Mouse (Mus musculus): ENCODE measurements around the gene Ahsa1.
"Not testable (repeated sequence)": the region's sequence is repeated elsewhere in the genome, so short reads cannot be mapped to it uniquely, and the experiment has no call there.

Ahsa1 gene

GRCm38 (mm10) chr12:87282743-87283142, 16.5 kb downstream of the Ahsa1 start:
- DNase-seq: no peak

GRCm38 (mm10) chr12:87283706-87284105, 17.4 kb downstream of the Ahsa1 start:
- DNase-seq: no peak

GRCm38 (mm10) chr12:87284268-87284667, 18.0 kb downstream of the Ahsa1 start:
- no peak for DNase-seq

DNA sequence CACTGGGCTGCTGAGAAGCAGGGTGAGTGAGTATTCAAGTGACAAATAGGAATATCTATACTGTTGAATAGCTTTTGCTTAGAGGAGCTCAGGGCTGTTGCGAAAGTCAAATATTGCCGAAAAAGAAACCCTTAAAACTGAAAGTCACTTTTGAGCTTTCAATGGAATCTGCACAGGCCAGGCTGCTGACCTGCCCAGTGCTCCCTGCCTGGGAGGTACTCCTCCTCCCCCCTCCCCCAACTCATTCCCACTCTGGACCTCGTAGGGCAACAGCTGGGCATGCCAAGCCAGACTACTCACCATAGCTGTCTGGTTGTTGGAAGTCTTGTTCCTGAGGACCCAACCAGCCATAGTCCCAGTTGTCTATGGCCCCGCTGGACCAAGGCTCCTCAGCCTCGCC, 18.4 kb downstream of the Ahsa1 start:
- DNase-seq: no peak

DNA sequence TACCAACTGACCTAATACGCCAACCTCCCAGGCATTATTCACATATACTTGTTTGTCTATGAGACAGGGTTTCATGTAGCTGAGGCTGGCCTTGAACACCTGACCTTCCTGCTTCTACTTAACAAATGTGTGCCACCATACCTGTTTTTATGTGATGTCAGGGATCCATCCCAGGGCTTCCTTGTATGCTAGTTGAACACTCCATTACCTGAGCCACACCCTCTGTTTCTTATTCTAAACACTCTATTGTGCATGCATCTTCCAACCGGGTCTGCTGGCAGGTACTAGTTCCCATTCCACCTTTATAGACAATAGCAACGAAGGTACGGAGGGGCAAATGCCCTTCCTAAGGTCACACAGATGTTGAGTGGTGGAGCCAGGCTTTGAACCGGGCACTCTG, 22.8 kb downstream of the Ahsa1 start:
- no peak for DNase-seq

- DNase-seq: no peak
Measured at GRCm38 (mm10) chr12:87293934-87294333, 27.7 kb downstream of the Ahsa1 start.

- DNase-seq: peak; percentile 23 to 31
Measured at GRCm38 (mm10) chr12:87299037-87299656, 32.9 kb downstream of the Ahsa1 start.

DNA sequence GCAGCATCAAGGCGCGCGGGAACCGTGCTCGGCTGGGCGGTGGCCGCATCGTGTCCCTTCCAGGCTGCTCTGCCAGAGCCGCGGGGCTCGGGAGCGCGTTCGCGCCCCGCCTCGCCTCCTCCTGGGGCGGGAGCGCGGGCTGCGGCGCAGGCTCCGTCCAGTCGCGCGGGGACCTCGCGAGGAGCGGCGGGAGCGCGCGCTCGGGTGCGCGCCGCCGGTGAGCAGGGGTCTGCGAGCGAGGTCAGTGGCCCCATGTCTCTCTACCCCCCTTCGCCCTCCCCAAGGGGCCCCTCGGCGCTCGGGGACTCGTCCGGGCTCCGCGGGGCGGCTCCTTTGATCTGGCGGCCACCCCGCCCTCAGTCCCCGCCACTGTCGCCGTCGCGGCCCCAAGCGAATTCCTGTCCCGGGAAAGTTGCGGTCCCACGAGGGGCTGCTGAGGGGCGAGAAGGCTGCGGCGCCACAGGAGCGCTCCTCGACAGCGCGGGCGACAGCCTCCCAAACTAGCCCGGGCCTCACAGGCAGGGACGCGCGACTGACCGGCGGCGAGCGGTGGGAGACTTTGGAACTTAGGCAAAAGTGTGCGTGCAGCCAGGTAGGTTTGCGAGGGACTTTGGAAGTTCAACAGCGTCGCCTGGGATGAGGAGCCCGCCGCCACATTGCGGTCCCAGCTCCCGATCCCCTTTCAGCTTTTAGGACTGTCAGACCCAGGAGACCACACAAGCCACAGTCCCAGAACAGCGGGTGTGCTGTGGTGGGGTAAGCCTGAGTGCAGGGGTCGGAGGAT, 33.6 kb downstream of the Ahsa1 start, which contains the start of gene Ism2:
Gene Ism2, minus strand, starts transcription at position 49 of the 784 bp plus-strand sequence.
- no peak for DNase-seq

DNA sequence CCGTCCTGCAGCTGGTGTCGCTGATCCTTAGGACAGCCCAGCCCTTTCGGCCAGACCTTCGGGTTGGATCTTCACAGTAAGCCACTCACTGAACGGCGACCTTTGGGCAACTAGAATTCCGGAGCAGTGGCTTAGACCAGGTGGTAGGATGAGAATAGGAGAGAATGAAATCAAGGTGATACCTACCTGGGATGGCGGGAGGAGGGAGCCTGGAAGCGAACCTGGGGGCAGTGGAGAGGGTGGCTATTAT, 34.1 kb downstream of the Ahsa1 start:
- no peak for DNase-seq

DNA sequence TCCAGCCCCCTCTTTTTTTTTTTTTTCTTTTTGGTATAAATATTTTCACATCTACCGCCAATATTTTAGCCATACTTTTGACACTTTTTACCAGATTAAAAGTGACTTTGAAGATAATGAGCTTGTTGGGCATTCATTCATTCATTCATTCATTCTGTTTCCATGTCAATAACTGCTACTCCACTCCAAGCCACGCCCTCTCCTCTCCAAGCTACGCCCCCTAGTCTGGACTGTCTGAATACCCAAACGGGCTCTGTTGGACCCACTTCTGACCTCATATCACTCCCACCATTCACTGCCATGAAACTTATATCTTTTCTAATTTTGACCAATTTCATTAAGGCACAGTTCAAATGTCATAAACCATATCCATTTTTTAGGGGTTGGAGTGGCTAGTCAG, 34.9 kb downstream of the Ahsa1 start:
- no peak for DNase-seq

- peak; percentile 36 to 50 for DNase-seq
Measured at GRCm38 (mm10) chr12:87305767-87306583, 39.7 kb downstream of the Ahsa1 start.

GRCm38 (mm10) chr12:87306584-87306844, 40.2 kb downstream of the Ahsa1 start:
- not testable (repeated sequence) for DNase-seq

GRCm38 (mm10) chr12:87313098-87313497, 46.8 kb downstream of the Ahsa1 start:
- no peak for DNase-seq

DNA sequence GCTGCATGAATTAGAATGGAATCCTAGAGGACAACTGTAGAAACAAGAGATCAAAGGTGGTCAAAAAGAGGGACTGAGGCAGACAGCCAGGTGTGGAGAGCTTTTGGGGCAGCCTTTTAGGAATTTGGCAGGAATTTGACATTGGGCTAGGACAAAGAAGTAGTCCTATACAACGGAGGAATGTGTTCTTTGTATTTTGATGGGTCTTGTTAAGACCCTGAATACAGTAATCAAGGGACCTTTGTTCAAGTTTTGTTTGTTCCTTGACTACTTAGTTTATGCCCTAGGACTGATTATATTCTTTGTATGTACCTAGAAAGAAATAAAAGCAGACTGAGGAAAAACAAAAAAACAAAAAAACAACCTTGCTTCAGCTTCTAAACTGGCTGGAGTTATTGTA, 51.7 kb downstream of the Ahsa1 start:
- no peak for DNase-seq

- DNase-seq: no peak
Measured at GRCm38 (mm10) chr12:87319229-87319628, 53.0 kb downstream of the Ahsa1 start.

Data from cerebellum, postnatal 36 days (tissue).